Mouse (Mus musculus): ENCODE measurements around the gene Lsm6. TPM values are rescaled to one million over a fixed set of nuclear protein-coding genes. Genes with fewer than 3 reads are reported as not detected.

Gene Lsm6
- polyA plus RNA-seq, 1 experiment = 1.6 TPM

DNA sequence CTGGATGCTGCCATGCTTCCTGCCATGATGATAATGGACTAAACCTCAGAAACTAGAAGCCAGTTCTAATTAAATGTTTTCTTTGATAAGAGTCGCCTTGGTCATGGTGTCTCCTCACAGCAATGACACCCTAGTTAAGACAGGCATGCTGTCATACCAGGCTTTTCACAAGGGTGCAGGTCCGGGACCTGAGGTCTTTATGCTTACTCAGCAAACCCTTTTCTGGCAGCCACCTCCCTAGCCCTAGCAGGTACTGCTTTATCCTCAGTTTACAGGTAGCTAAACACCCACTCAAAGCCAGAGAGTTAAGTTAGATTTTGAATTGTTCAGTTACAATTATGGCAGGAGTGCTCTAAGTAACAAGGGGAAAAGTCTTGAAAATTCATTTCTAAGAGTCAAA lies 6.2 kb downstream of the Lsm6 start:
- TF ChIP-seq CTCF (IDR thresholded peaks at IDR 0.05; ENCODE audit: extremely low read depth, insufficient read length, insufficient replicate concordance, low read depth, low read length) (no peak), POLR2A (IDR thresholded peaks at IDR 0.05; ENCODE audit: low read depth, low read length) (no peak)
- WGBS = 96% methylated on average over 2 of the region's 2 CpGs

DNA sequence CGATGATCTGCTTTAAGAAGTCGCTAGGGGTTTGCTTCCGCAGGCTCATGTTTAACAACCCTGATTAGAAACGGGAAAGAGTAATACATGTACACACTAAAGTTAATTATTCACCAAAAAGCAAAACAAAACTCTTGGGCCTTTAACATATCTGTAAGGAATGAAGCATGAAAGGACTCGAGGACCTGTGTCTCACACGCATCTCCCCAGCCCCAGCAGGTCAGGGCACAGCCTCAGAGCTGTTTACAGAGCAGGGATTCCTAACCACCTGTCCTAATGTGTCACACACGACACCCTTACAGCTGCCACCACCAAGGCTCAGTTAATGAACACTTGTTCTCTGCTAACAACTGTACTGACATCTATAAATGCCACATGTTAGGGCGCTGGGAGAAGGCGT lies 7.9 kb downstream of the Lsm6 start:
- no peaks in the 10 kb centered on the region for H3K27me3 ChIP-seq (ENCODE audit: control insufficient read depth, insufficient read depth, low read length)
- TF ChIP-seq POLR2A (IDR thresholded peaks at IDR 0.05; ENCODE audit: low read depth, low read length) = no peak
- no peak for TF ChIP-seq CTCF (IDR thresholded peaks at IDR 0.05; ENCODE audit: extremely low read depth, insufficient read length, insufficient replicate concordance, low read depth, low read length)

More for the DNA sequence above, 6.2 kb downstream of the Lsm6 start:
- Histone ChIP-seq H3K4me1 (ENCODE audit: control insufficient read depth, insufficient read depth, insufficient read length, low read length) (no peaks in the 10 kb centered on the region; the same call in 1 of the 2 replicates), H3K4me3 (ENCODE audit: low read depth, low read length) (no peak overlapping the region), H3K27ac (ENCODE audit: insufficient read depth, low read depth, low read length) (no peak overlapping the region), H3K36me3 (ENCODE audit: control insufficient read depth, insufficient read depth, low read length) (peaks cover 12% of the 10 kb centered on the region), H3K27me3 (ENCODE audit: control insufficient read depth, insufficient read depth, low read length) (no peaks in the 10 kb centered on the region)

DNA sequence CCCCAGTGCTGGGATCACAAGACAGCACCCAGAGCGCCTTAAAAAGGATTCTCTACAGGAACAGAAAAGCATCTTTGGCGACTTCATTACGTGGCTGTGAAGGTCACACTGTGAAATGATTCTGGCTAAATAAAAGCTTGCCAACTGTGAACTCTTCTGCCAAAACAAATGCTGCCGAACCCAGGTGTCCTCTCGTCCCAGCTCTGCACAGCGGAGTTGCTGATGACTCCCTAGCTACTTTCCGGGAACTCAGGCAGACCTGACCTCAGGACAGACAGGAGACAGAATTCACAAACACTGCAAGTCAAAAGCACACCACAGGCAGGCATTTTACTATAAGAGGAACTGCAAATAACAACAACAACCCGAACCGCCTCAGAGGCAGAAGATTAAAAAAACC lies 8.5 kb downstream of the Lsm6 start:
- no peak for TF ChIP-seq POLR2A (IDR thresholded peaks at IDR 0.05; ENCODE audit: low read depth, low read length)
- no peak for TF ChIP-seq CTCF (IDR thresholded peaks at IDR 0.05; ENCODE audit: extremely low read depth, insufficient read length, insufficient replicate concordance, low read depth, low read length)
- Histone ChIP-seq H3K4me3 (ENCODE audit: low read depth, low read length) (no peak overlapping the region), H3K27ac (ENCODE audit: insufficient read depth, low read depth, low read length) (no peak overlapping the region), H3K36me3 (ENCODE audit: control insufficient read depth, insufficient read depth, low read length) (peaks cover 28% of the 10 kb centered on the region), H3K27me3 (ENCODE audit: control insufficient read depth, insufficient read depth, low read length) (no peaks in the 10 kb centered on the region), H3K4me1 (ENCODE audit: control insufficient read depth, insufficient read depth, insufficient read length, low read length) (no peaks in the 10 kb centered on the region)
- 82% methylated on average over 9 of the region's 9 CpGs for WGBS

More for the DNA sequence above, 7.9 kb downstream of the Lsm6 start:
- Histone ChIP-seq H3K4me1 (ENCODE audit: control insufficient read depth, insufficient read depth, insufficient read length, low read length) (no peaks in the 10 kb centered on the region), H3K4me3 (ENCODE audit: low read depth, low read length) (no peak overlapping the region), H3K36me3 (ENCODE audit: control insufficient read depth, insufficient read depth, low read length) (peaks cover 25% of the 10 kb centered on the region), H3K27ac (ENCODE audit: insufficient read depth, low read depth, low read length) (no peak overlapping the region)
- 27% methylated on average over 9 of the region's 9 CpGs for WGBS

DNA sequence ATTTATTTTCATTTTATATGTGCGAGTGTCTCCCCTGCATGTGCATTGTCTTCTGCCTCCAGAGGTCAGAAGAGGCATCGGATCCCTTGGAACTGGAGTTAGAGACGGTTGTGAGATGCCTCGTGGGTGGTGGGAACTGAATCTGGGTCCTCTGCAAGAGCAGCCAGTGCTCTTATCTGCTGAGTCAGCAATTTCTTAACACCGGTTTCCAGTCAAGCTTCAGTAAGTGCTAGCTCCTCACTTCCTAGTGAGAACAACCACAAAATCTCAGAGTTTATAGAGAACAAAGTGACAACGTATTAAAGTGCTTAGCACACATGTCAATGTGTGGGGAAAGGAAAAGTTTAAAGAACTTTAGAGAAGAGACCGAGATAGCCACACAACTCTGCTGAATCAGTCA lies 9.2 kb downstream of the Lsm6 start:
- Histone ChIP-seq H3K36me3 (ENCODE audit: control insufficient read depth, insufficient read depth, low read length) (peaks cover 33% of the 10 kb centered on the region), H3K27ac (ENCODE audit: insufficient read depth, low read depth, low read length) (no peak overlapping the region), H3K4me1 (ENCODE audit: control insufficient read depth, insufficient read depth, insufficient read length, low read length) (no peaks in the 10 kb centered on the region), H3K27me3 (ENCODE audit: control insufficient read depth, insufficient read depth, low read length) (no peaks in the 10 kb centered on the region), H3K4me3 (ENCODE audit: low read depth, low read length) (no peak overlapping the region)
- TF ChIP-seq CTCF (IDR thresholded peaks at IDR 0.05; ENCODE audit: extremely low read depth, insufficient read length, insufficient replicate concordance, low read depth, low read length) (no peak), POLR2A (IDR thresholded peaks at IDR 0.05; ENCODE audit: low read depth, low read length) (no peak)
- 92% methylated on average over 7 of the region's 7 CpGs for WGBS

DNA sequence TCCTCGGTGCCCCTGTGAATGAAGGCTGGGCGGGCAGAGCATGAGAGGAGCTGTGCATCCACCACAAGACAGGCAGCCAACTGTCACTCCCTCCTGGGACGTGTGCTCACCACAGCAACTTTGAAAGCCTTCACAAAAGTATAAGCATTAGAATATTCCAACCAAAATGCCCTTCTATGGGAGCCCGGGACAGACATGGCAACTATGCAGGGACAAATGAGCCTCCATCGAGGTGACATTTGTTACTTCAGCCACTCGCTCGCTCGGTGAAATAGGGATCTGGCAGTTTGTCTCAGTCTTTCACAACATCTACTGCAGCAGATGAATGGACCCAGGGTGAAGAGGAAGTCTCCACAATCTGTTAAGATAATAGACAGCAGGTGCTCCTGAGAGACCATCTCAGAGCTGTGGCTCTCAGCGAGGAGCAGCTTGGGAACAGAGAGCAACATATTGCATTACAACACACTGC lies 10.7 kb downstream of the Lsm6 start:
- TF ChIP-seq CTCF (IDR thresholded peaks at IDR 0.05; ENCODE audit: extremely low read depth, insufficient read length, insufficient replicate concordance, low read depth, low read length) (no peak), POLR2A (IDR thresholded peaks at IDR 0.05; ENCODE audit: low read depth, low read length) (no peak)
- Histone ChIP-seq H3K36me3 (ENCODE audit: control insufficient read depth, insufficient read depth, low read length) (peaks cover 42% of the 10 kb centered on the region), H3K27ac (ENCODE audit: insufficient read depth, low read depth, low read length) (no peak overlapping the region), H3K4me3 (ENCODE audit: low read depth, low read length) (no peak overlapping the region), H3K4me1 (ENCODE audit: control insufficient read depth, insufficient read depth, insufficient read length, low read length) (no peaks in the 10 kb centered on the region), H3K27me3 (ENCODE audit: control insufficient read depth, insufficient read depth, low read length) (no peaks in the 10 kb centered on the region)
- 85% methylated on average over 9 of the region's 9 CpGs for WGBS

DNA sequence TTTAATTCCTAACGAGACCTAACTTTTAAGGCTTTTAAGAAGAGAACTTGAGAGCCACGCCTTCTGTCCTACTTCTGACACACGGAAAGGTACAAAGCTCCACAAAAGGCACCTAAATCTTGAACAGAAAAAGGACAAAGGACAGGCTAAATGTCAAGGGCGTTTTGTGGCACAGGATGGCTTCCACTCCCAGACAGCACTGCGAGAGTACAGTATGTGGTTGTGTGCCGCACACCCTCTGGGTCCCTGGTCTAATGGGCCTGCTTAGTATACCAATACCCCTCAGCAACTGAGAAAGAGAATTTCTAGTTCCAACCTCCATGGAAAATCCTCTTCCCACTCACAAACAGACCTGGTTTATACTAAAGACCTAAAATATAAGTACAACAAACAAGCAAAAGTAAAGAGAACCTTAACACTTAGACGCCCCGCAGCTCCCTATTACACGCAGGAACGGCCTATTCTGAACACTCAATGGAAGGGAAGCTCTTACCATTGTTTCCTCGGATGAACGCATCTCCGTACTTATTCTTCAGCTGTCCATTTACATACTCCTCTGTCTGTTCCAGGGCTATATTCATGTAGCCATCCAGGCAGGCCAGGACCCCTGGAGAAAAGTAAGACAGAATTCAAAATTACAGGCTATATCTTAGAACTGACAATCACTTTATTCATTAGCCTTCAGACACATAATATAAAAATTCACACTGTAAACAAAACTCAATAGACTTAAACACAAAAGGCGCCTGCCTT lies 11.3 kb downstream of the Lsm6 start:
- Histone ChIP-seq H3K36me3 (ENCODE audit: control insufficient read depth, insufficient read depth, low read length) (peaks cover 43% of the 10 kb centered on the region), H3K4me3 (ENCODE audit: low read depth, low read length) (no peak overlapping the region), H3K27ac (ENCODE audit: insufficient read depth, low read depth, low read length) (no peak overlapping the region), H3K27me3 (ENCODE audit: control insufficient read depth, insufficient read depth, low read length) (no peaks in the 10 kb centered on the region), H3K4me1 (ENCODE audit: control insufficient read depth, insufficient read depth, insufficient read length, low read length) (no peaks in the 10 kb centered on the region)
- WGBS = 94% methylated on average over 14 of the region's 14 CpGs
- no peak for TF ChIP-seq POLR2A (IDR thresholded peaks at IDR 0.05; ENCODE audit: low read depth, low read length)
- no peak for TF ChIP-seq CTCF (IDR thresholded peaks at IDR 0.05; ENCODE audit: extremely low read depth, insufficient read length, insufficient replicate concordance, low read depth, low read length)

DNA sequence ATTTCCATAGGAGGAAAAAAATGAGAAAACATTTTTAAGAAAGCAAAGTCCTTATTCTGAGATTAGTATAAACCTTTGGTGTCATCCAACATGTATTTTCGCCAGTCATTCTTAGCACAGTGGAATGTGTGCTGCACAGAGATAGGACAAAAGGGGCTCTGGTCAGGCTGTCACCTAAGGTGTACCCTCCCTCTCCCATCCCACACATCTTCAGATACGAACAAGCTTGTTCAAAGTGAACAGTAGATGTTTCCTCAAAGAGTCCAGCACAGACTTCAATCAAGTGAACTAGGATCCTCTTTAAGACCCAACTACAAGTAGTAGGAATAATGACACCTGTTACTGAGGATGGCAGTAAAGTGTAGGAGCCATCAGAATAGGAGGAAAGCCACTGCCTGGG lies 12.1 kb downstream of the Lsm6 start:
- Histone ChIP-seq H3K36me3 (ENCODE audit: control insufficient read depth, insufficient read depth, low read length) (peaks cover 43% of the 10 kb centered on the region), H3K4me3 (ENCODE audit: low read depth, low read length) (no peak overlapping the region), H3K27me3 (ENCODE audit: control insufficient read depth, insufficient read depth, low read length) (no peaks in the 10 kb centered on the region), H3K4me1 (ENCODE audit: control insufficient read depth, insufficient read depth, insufficient read length, low read length) (no peaks in the 10 kb centered on the region), H3K27ac (ENCODE audit: insufficient read depth, low read depth, low read length) (no peak overlapping the region)
- TF ChIP-seq POLR2A (IDR thresholded peaks at IDR 0.05; ENCODE audit: low read depth, low read length) (no peak), CTCF (IDR thresholded peaks at IDR 0.05; ENCODE audit: extremely low read depth, insufficient read length, insufficient replicate concordance, low read depth, low read length) (no peak)
- WGBS = 96% methylated on average over 2 of the region's 2 CpGs
